Mouse (Mus musculus) CH12.LX (cell line): Measurements from ENCODE around the gene Cs. TPM values are rescaled to one million over a fixed set of nuclear protein-coding genes. Genes with fewer than 3 reads are reported as not detected.

Source experiments
- DNase-seq: peaks from one replicate; pipeline ENCODE4 v3.0.0-alpha.2; 2013; ENCODE audit errors: extremely low read depth
- H3K27ac ChIP-seq: 2 replicates; pipeline ENCODE4 v1.5.1; 2012; ENCODE audit warnings: low read depth, mild to moderate bottlenecking, control low read depth, moderate library complexity; ENCODE audit not compliant: insufficient read depth
- H3K27me3 ChIP-seq: replicated peaks from 2 replicates; pipeline ENCODE3; 2012; ENCODE audit warnings: inconsistent platforms
- H3K36me3 ChIP-seq, 2 experiments: replicated peaks in 1 of 2; 2 replicates each; pipeline versions ENCODE3 to v1.6.1; 2012; ENCODE audit warnings: inconsistent platforms in 1 of 2, low read length in 1 of 2, mild to moderate bottlenecking in 1 of 2, mixed read lengths in 1 of 2, moderate library complexity in 1 of 2; ENCODE audit not compliant: control insufficient read depth in 1 of 2, insufficient read depth in 1 of 2
- H3K4me1 ChIP-seq, 2 experiments: 2 replicates each; pipeline ENCODE4 v1.6.1; 2012; ENCODE audit warnings: inconsistent platforms in 1 of 2, moderate library complexity in 1 of 2; ENCODE audit not compliant: insufficient read depth in 2 of 2, control insufficient read depth in 1 of 2
- H3K4me2 ChIP-seq: 2 replicates; pipeline ENCODE4 v1.6.1; 2012; ENCODE audit warnings: low read depth, mild to moderate bottlenecking, control low read depth; ENCODE audit not compliant: poor library complexity, insufficient read depth, severe bottlenecking
- H3K4me3 ChIP-seq, 3 experiments: fragments of 150-350 bp in 1 of 3; sonication (generic) in 1 of 3; replicated peaks in 1 of 3; 2 replicates each; pipeline versions ENCODE3 to v1.5.1; 2011 to 2012; ENCODE audit warnings: low read depth in 2 of 3, low read length in 2 of 3, mild to moderate bottlenecking in 2 of 3, moderate library complexity in 2 of 3, control low read depth in 1 of 3, improper control_type of control experiment in 1 of 3, inconsistent platforms in 1 of 3, mixed read lengths in 1 of 3; ENCODE audit not compliant: poor library complexity in 1 of 3
- H3K79me2 ChIP-seq: replicated peaks from 2 replicates; pipeline ENCODE4 v1.6.1; 2012; ENCODE audit warnings: mild to moderate bottlenecking, moderate library complexity; ENCODE audit not compliant: control insufficient read depth, poor library complexity, insufficient read depth, severe bottlenecking; ENCODE audit errors: extremely low read depth
- H3K9ac ChIP-seq: 2 replicates; pipeline ENCODE4 v1.6.1; 2012; ENCODE audit warnings: low read depth, mild to moderate bottlenecking, control low read depth, moderate library complexity; ENCODE audit not compliant: insufficient read depth
- H3K9me3 ChIP-seq: replicated peaks from 2 replicates; pipeline ENCODE3; 2012; ENCODE audit warnings: low read length, inconsistent platforms, mixed read lengths
- BHLHE40 ChIP-seq: IDR thresholded peaks from 2 replicates; pipeline ENCODE4 v1.6.1; 2011; ENCODE audit warnings: mild to moderate bottlenecking, low read depth, low read length, improper control_type of control experiment
- CHD1 ChIP-seq: IDR thresholded peaks from 2 replicates; pipeline ENCODE4 v1.6.1; 2012; ENCODE audit warnings: low read depth, low read length, improper control_type of control experiment, inconsistent platforms
- CHD2 ChIP-seq: IDR thresholded peaks from 2 replicates; pipeline ENCODE4 v1.6.1; 2011; ENCODE audit warnings: low read length, improper control_type of control experiment
- CTCF ChIP-seq, 2 experiments: IDR thresholded peaks in 1 of 2; conservative IDR thresholded peaks in 1 of 2; 2 replicates each; pipeline ENCODE4 v1.5.1; 2011 to 2012; ENCODE audit warnings: low read depth in 2 of 2, low read length in 2 of 2, improper control_type of control experiment in 1 of 2, inconsistent platforms in 1 of 2, mild to moderate bottlenecking in 1 of 2, moderate library complexity in 1 of 2
- E2F4 ChIP-seq: IDR thresholded peaks from 2 replicates; pipeline ENCODE4 v1.6.1; 2011; ENCODE audit warnings: low read depth, low read length, improper control_type of control experiment; ENCODE audit not compliant: insufficient replicate concordance
- ELF1 ChIP-seq: IDR thresholded peaks from 2 replicates; pipeline ENCODE4 v1.6.1; 2014; ENCODE audit warnings: low read depth, mild to moderate bottlenecking, inconsistent platforms, low read length, improper control_type of control experiment
- EP300 ChIP-seq: IDR thresholded peaks from 2 replicates; pipeline ENCODE4 v1.6.1; 2011; ENCODE audit warnings: low read length, improper control_type of control experiment
- ETS1 ChIP-seq: conservative IDR thresholded peaks from 2 replicates; pipeline ENCODE4 v1.6.1; 2012; ENCODE audit warnings: low read depth, mild to moderate bottlenecking, inconsistent platforms, low read length, improper control_type of control experiment, moderate library complexity
- GABPA ChIP-seq: IDR thresholded peaks from 2 replicates; pipeline ENCODE4 v1.6.1; 2012; ENCODE audit warnings: low read depth, low read length, improper control_type of control experiment, inconsistent platforms; ENCODE audit not compliant: insufficient replicate concordance
- HCFC1 ChIP-seq: IDR thresholded peaks from 2 replicates; pipeline ENCODE4 v1.6.1; 2012; ENCODE audit warnings: low read depth, mild to moderate bottlenecking, inconsistent platforms, low read length, improper control_type of control experiment
- IRF4 ChIP-seq: IDR thresholded peaks from 2 replicates; pipeline ENCODE4 v1.6.1; 2014; ENCODE audit warnings: low read depth, mild to moderate bottlenecking, inconsistent platforms, low read length, improper control_type of control experiment
- JUN ChIP-seq: IDR thresholded peaks from 2 replicates; pipeline ENCODE4 v1.6.1; 2011; ENCODE audit warnings: low read depth, mild to moderate bottlenecking, low read length, improper control_type of control experiment, moderate library complexity; ENCODE audit not compliant: insufficient read depth
- JUND ChIP-seq: conservative IDR thresholded peaks from 2 replicates; pipeline ENCODE4 v1.6.1; 2011; ENCODE audit warnings: low read depth, low read length, improper control_type of control experiment
- KAT2A ChIP-seq: IDR thresholded peaks from 2 replicates; pipeline ENCODE4 v1.6.1; 2012; ENCODE audit warnings: low read length, improper control_type of control experiment, inconsistent platforms; ENCODE audit not compliant: insufficient replicate concordance
- MAFK ChIP-seq: IDR thresholded peaks from 2 replicates; pipeline ENCODE4 v1.6.1; 2011; ENCODE audit warnings: low read length, improper control_type of control experiment; ENCODE audit not compliant: insufficient replicate concordance
- MAX ChIP-seq: IDR thresholded peaks from 2 replicates; pipeline ENCODE4 v1.6.1; 2011; ENCODE audit warnings: low read length, improper control_type of control experiment
- MAZ ChIP-seq: IDR thresholded peaks from 2 replicates; pipeline ENCODE4 v1.6.1; 2012; ENCODE audit warnings: low read depth, mild to moderate bottlenecking, inconsistent platforms, low read length, improper control_type of control experiment, moderate library complexity
- MEF2A ChIP-seq: IDR thresholded peaks from 2 replicates; pipeline ENCODE4 v1.6.1; 2014; ENCODE audit warnings: low read depth, mild to moderate bottlenecking, inconsistent platforms, low read length, improper control_type of control experiment, borderline replicate concordance
- MXI1 ChIP-seq: IDR thresholded peaks from 2 replicates; pipeline ENCODE4 v1.6.1; 2011; ENCODE audit warnings: mild to moderate bottlenecking, low read depth, low read length, improper control_type of control experiment
- MYC ChIP-seq: IDR thresholded peaks from 2 replicates; pipeline ENCODE4 v1.6.1; 2011; ENCODE audit warnings: low read depth, mild to moderate bottlenecking, improper control_type of control experiment, low read length
- NELFE ChIP-seq: IDR thresholded peaks from 2 replicates; pipeline ENCODE4 v1.6.1; 2011; ENCODE audit warnings: low read depth, low read length, improper control_type of control experiment
- NRF1 ChIP-seq: IDR thresholded peaks from 2 replicates; pipeline ENCODE4 v1.6.1; 2014; ENCODE audit warnings: low read depth, mild to moderate bottlenecking, inconsistent platforms, low read length, improper control_type of control experiment, moderate library complexity
- PAX5 ChIP-seq: IDR thresholded peaks from 2 replicates; pipeline ENCODE4 v1.6.1; 2012; ENCODE audit warnings: low read length, inconsistent platforms, mixed read lengths
- POLR2A ChIP-seq: IDR thresholded peaks from 2 replicates; pipeline ENCODE4 v1.6.1; 2011; ENCODE audit warnings: low read depth, mild to moderate bottlenecking, improper control_type of control experiment, low read length
- POLR2AphosphoS2 ChIP-seq: IDR thresholded peaks from 2 replicates; pipeline ENCODE4 v1.6.1; 2011; ENCODE audit warnings: low read depth, low read length, improper control_type of control experiment
- RAD21 ChIP-seq: IDR thresholded peaks from 2 replicates; pipeline ENCODE4 v1.6.1; 2011; ENCODE audit warnings: low read depth, mild to moderate bottlenecking, low read length, improper control_type of control experiment, moderate library complexity
- RCOR1 ChIP-seq: conservative IDR thresholded peaks from 2 replicates; pipeline ENCODE4 v1.6.1; 2012; ENCODE audit warnings: low read depth, mild to moderate bottlenecking, inconsistent platforms, low read length, improper control_type of control experiment
- SIN3A ChIP-seq: IDR thresholded peaks from 2 replicates; pipeline ENCODE4 v1.6.1; 2012; ENCODE audit warnings: low read length, improper control_type of control experiment, inconsistent platforms
- SMC3 ChIP-seq: IDR thresholded peaks from 2 replicates; pipeline ENCODE4 v1.6.1; 2011; ENCODE audit warnings: low read depth, low read length, improper control_type of control experiment
- TBP ChIP-seq: conservative IDR thresholded peaks from 2 replicates; pipeline ENCODE4 v1.6.1; 2011; ENCODE audit warnings: low read depth, low read length, improper control_type of control experiment
- TCF12 ChIP-seq: IDR thresholded peaks from 2 replicates; pipeline ENCODE4 v1.6.1; 2014; ENCODE audit warnings: low read depth, mild to moderate bottlenecking, inconsistent platforms, low read length, improper control_type of control experiment
- UBTF ChIP-seq: IDR thresholded peaks from 2 replicates; pipeline ENCODE4 v1.6.1; 2012; ENCODE audit warnings: low read depth, mild to moderate bottlenecking, inconsistent platforms, low read length, improper control_type of control experiment, moderate library complexity
- USF1 ChIP-seq: IDR thresholded peaks from 2 replicates; pipeline ENCODE4 v1.6.1; 2014; ENCODE audit warnings: low read depth, mild to moderate bottlenecking, inconsistent platforms, low read length, improper control_type of control experiment
- USF2 ChIP-seq: conservative IDR thresholded peaks from 2 replicates; pipeline ENCODE4 v1.6.1; 2011; ENCODE audit warnings: low read depth, low read length, improper control_type of control experiment
- ZC3H11A ChIP-seq: IDR thresholded peaks from 2 replicates; pipeline ENCODE4 v1.6.1; 2012; ENCODE audit warnings: low read depth, mild to moderate bottlenecking, inconsistent platforms, low read length, improper control_type of control experiment
- ZKSCAN1 ChIP-seq: IDR thresholded peaks from 2 replicates; pipeline ENCODE4 v1.6.1; 2012; ENCODE audit warnings: low read depth, inconsistent platforms, low read length, improper control_type of control experiment, borderline replicate concordance
- ZMIZ1 ChIP-seq: IDR thresholded peaks from 2 replicates; pipeline ENCODE4 v1.6.1; 2012; ENCODE audit warnings: low read depth, mild to moderate bottlenecking, inconsistent platforms, low read length, improper control_type of control experiment
- ZNF384 ChIP-seq: IDR thresholded peaks from 2 replicates; pipeline ENCODE4 v1.6.1; 2012; ENCODE audit warnings: low read depth, low read length, improper control_type of control experiment, inconsistent platforms
- dilution Hi-C: fragments of 300-500 bp; cut with MboI; formaldehyde crosslinking; loops from 2 replicates; pipeline ENCODE4 v1.14.3; 2020; ENCODE audit warnings: low sequenced_read_pairs; ENCODE audit not compliant: extremely low pct_unique_long_range_greater_than_20kb, extremely low pct_ligation_motif_present
- in situ Hi-C: fragments of 300-500 bp; cut with MboI; formaldehyde crosslinking; loops from 3 replicates; pipeline ENCODE4 v1.14.3; 2019; ENCODE audit warnings: low sequenced_read_pairs, low pct_ligation_motif_present, low pct_unique_long_range_greater_than_20kb, mixed read lengths
- polyA plus RNA-seq: library from polyadenylated mRNA; unstranded; fragments of >175 nt; gene quantifications from 2 replicates; pipeline ENCODE4 v1.2.1, GENCODE M21; 2012; ENCODE audit warnings: low read depth; ENCODE audit not compliant: insufficient read length
- total RNA-seq, 2 experiments: library from RNA; depleted of rRNA; stranded (reverse); fragments of 300-350 nt in 1 of 2; fragments of >200 nt in 1 of 2; gene quantifications; 2 replicates each; pipeline ENCODE4 v1.2.3; 2012 to 2014

Gene Cs
- total and polyA plus RNA-seq, 3 experiments: 131 to 240 (median 145) TPM

DNA sequence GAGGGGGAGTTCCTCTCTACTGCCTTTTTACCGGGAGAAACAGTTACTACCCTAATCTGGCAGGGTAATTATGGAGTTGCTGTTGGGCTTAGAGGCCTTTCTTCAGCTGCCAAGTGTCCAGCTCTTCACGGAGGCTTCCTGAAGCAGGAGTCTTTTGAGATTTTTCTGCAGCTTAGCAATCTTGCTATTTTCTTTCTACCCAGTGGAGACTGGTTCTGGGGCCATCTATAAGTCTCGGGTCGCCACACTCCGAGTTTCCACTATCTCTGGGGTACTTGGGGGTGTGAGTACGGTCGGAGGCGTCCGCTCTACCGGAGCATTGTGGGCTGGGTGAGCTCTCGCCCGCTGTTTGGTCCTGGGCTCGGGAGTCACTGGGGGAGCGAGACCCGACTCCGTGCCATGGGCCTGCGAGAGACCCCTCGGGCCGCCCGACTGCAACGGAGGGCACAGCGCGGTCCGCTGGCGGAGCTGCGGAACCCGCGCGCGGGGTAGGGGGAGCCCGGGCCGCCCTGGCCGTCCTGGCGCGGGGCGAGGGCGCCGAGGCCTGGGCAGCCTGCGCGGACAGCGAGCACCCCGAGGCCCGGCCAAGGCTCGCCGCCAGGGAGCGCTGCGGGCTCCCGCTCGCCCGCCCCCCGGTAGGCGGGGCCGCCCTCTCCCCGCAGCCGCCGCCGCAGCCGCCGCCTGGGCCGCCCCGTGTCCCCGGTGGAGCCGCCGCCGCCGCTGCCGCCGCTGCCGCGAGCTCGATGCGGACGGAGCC lies 39.1 kb downstream of the Cs start, which contains the start of gene Ankrd52:
Gene Ankrd52 (plus strand): TSS at position 661 of the 757 bp plus-strand sequence.
- peak within 1 kb of the TSS; percentile 83 to 89 (median 84) for H3K4me3 ChIP-seq
- peaks cover 18 to 33% of the 10 kb centered on the region in 2 experiments for H3K36me3 ChIP-seq
- no peaks in the 10 kb centered on the region for H3K9me3 ChIP-seq
- H3K4me2 ChIP-seq: peak within 1 kb of the TSS; percentile 94
- peak within 1 kb of the TSS; percentile 75 for H3K27ac ChIP-seq
- H3K79me2 ChIP-seq: peaks cover 25% of the 10 kb centered on the region
- peak; percentile 47 for DNase-seq
- peak; percentile 42; the same call in 1 of the 2 replicates for TF ChIP-seq MEF2A
- peak; percentile 67 for TF ChIP-seq TCF12
- no peak for TF ChIP-seq JUN
- peak; percentile 20 for TF ChIP-seq SMC3
- TF ChIP-seq MAFK: no peak
- peak; percentile 46; the same call in 1 of the 2 replicates for TF ChIP-seq POLR2A
- TF ChIP-seq E2F4: no peak
- TF ChIP-seq ZC3H11A: no peak
- no peak for TF ChIP-seq IRF4
- no peak for TF ChIP-seq ZNF384
- no peak for TF ChIP-seq CHD2
- no peak for TF ChIP-seq RCOR1
- TF ChIP-seq USF1: no peak
- TF ChIP-seq MAZ: no peak
- TF ChIP-seq NRF1: peak; percentile 51; the same call in 1 of the 2 replicates
- TF ChIP-seq PAX5: no peak
- 0 out of 2 replicates have a peak, but pooled peaks have one; percentile 50 for TF ChIP-seq TBP
- no peak for TF ChIP-seq ZKSCAN1
- no peak for TF ChIP-seq JUND
- TF ChIP-seq RAD21: no peak; the same call in 1 of the 2 replicates
- TF ChIP-seq MXI1: no peak; the same call in 1 of the 2 replicates
- no peak for TF ChIP-seq ETS1
- no peak for TF ChIP-seq HCFC1
- TF ChIP-seq SIN3A: peak; percentile 18; the same call in 1 of the 2 replicates
- TF ChIP-seq GABPA: no peak
- peak; percentile 13; the same call in 1 of the 2 replicates for TF ChIP-seq NELFE
- no peak for TF ChIP-seq ZMIZ1
- TF ChIP-seq CTCF (conservative IDR thresholded peaks at IDR 0.05 in 1 of 2, IDR thresholded peaks at IDR 0.05 in 1 of 2; ENCODE audit: low read depth in 2 of 2, low read length in 2 of 2): peak in 1 of 2 experiments; percentile 66; a peak in 2 of 4 replicates
- TF ChIP-seq MYC: no peak
- TF ChIP-seq POLR2AphosphoS2: no peak
- no peak for TF ChIP-seq MAX
- TF ChIP-seq BHLHE40: no peak
- no peak for TF ChIP-seq EP300
- TF ChIP-seq CHD1: no peak; the same call in 1 of the 2 replicates
- no peak for TF ChIP-seq KAT2A
- TF ChIP-seq UBTF: 0 out of 2 replicates have a peak, but pooled peaks have one; percentile 54
- no peak for TF ChIP-seq ELF1
- TF ChIP-seq USF2: no peak
- TF ChIP-seq, all 38 proteins: peak for 10
- in situ Hi-C loops (no loop called here), dilution Hi-C loops (no loop called here)
- H3K9ac ChIP-seq: peak within 1 kb of the TSS; percentile 97
- H3K4me1 ChIP-seq: peaks cover 14 to 38% of the 10 kb centered on the region in 2 experiments
- no peaks in the 10 kb centered on the region for H3K27me3 ChIP-seq
